Mouse (Mus musculus): ENCODE data around the gene Eral1.

Gene Eral1

GRCm38 (mm10) chr11:78037831-78038752 lies 42.1 kb downstream of the Eral1 start, which contains the start of gene Flot2:
Flot2 (plus strand) TSS chr11:78037931.
- peak; percentile 84 for DNase-seq (ENCODE audit: low spot score)

DNA sequence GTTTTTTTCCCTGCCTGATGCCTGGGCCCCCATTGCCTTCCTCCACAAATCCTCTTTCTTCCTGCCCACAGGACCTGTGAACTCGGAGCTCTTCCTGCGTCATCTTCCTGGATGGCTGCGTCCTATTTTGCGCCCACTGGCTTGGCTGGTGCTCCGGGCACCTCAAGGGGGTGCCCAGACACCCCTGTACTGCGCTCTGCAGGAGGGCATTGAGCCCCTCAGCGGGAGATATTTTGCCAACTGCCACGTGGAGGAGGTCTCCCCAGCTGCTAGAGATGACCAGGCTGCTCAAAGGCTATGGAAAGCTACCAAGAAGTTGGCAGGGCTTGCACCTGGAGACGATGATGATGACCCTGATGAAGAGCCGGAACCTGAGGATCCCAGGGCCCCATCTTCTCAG lies 43.4 kb downstream of the Eral1 start:
- no peak for DNase-seq (ENCODE audit: low spot score)

- DNase-seq (ENCODE audit: low spot score): no peak
Measured at GRCm38 (mm10) chr11:78033931-78034617, 46.1 kb downstream of the Eral1 start.

DNA sequence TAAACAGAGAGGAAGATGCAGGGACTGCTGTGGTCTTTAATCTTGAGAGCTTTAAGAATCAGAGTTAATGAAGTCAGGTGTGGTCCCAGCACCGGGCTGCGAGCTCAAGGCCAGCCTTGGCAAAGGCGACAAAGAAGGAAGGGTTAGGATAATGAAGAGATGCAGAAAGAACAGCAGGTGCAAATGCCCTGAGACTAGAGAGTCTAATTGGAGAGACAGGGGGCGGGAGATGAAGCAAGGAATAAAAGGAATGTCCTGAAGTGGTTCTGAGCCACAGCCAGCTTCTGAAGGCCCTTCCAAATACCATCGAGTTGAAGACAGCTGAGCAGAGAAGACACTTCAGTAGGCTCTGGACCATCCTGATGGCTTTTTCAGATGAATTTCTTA lies 47.4 kb downstream of the Eral1 start:
- DNase-seq (ENCODE audit: low spot score): peak; percentile 33

DNA sequence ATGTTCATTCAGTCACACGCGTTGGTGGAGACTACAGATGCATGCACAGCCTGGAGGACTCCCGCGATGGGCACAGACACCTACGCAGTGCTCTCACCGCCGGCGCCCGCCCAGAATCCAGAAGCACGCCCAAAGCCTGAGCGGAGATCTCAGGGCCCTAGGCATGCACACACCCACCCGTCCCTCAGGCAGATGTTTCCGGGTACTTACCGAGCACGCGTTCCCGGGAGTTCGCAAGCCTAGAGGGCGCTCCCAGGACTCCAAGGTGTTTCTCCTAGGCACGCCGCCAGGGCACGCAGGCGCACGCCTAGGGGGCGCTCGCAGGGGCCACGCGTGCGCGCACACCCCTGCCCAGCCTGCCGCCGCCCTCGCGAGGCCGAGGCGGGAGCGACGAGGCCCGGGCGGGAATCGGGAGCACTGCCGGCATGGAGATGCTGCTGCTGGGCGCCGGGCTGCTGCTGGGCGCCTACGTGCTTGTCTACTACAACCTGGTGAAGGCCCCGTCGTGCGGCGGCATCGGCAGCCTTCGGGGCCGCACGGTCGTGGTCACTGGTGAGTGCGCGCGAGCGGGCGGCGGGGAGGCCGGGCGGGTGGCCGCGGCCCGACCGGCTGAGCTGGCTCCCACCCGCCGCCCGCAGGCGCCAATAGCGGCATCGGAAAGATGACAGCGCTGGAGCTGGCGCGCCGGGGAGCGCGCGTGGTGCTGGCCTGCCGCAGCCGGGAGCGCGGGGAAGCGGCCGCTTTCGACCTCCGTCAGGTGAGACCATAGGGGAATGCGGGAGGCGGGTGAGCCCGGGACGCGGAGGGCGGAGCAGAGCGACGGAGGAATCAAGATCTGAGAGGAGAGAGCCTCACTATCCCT lies 48.0 kb downstream of the Eral1 start, which contains the start of gene Dhrs13:
TSS of gene Dhrs13 (plus strand) at position 334 of the 862 bp plus-strand sequence.
- DNase-seq (ENCODE audit: low spot score): peak; percentile 94

DNA sequence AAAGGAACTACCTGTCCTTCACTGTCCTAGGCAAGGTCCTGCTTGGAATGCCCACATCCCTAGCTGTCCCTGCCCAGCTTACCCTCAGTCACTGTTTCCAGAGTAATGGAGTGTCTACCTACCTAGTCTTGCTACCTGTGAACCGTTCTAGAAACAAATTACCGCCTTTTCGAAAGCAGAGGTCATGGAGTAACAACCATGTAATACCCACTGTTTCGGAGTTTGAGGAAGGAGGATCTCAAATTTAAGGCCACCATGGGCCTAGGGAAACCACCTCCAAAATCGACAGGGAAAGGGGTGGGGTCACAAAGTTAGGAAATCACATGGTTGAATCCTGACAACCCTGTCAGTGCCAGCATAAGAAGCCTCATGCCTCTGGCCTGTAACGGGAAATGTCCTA lies 48.8 kb downstream of the Eral1 start:
- no peak for DNase-seq (ENCODE audit: low spot score)

- no peak for DNase-seq (ENCODE audit: low spot score)
Measured at GRCm38 (mm10) chr11:78030600-78030999, 49.6 kb downstream of the Eral1 start.

DNA sequence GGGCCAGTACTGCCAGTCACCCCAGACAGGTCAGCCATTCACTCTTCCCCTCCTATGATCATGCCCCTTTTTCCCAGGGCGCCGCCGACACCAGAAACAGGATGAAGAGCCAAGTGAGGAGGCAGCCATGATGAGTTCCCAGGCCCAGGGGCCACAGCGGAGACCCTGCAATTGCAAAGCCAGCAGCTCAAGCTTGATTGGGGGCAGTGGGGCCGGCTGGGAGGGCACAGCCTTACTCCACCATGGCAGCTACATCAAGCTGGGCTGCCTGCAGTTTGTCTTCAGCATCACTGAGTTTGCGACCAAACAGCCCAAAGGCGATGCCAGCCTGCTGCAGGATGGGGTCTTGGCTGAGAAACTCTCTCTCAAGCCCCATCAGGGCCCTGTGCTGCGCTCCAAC lies 50.9 kb downstream of the Eral1 start:
- no peak for DNase-seq (ENCODE audit: low spot score)

DNA sequence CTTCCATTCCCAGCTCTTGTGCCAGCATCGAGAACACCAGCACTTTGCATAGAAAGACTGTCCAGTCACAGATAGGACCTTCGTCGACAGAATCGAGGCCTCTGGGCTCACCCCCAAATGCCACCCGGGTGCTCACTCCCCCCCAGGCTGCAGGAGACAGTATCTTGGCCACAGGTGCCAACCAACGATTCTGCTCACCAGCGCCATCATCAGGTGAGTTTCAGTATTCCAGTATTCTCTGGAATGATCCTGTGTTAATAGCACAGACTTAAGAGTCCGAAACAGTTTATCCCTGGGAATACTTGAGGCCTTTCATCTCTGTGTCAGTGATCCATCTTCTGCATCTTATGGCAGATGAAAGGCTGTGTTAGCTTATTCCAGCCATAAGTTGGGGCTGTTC lies 56.6 kb downstream of the Eral1 start:
- peak; percentile 59 for DNase-seq (ENCODE audit: low spot score)

All from embryo, embryonic 10.5 days (tissue).